Mouse (Mus musculus) fibroblast of lung, adult 2 months (primary cell): Measurements from ENCODE around the gene Tmem164.

Source experiments
- DNase-seq: peaks from one replicate; pipeline ENCODE4 v3.0.0-alpha.2; 2011; ENCODE audit warnings: low read depth

Gene Tmem164

GRCm38 (mm10) chrX:142828184-142828908 is 147.1 kb downstream of the Tmem164 start:
- DNase-seq = no peak

- DNase-seq = no peak
Measured at GRCm38 (mm10) chrX:142829267-142829666, 148.1 kb downstream of the Tmem164 start.

- DNase-seq = no peak
Measured at GRCm38 (mm10) chrX:142829866-142830470, 148.8 kb downstream of the Tmem164 start.

- no peak for DNase-seq
Measured at GRCm38 (mm10) chrX:142830572-142830971, 149.4 kb downstream of the Tmem164 start.

GRCm38 (mm10) chrX:142832221-142832620 is 151.0 kb downstream of the Tmem164 start:
- DNase-seq = no peak

- no peak for DNase-seq
Measured at GRCm38 (mm10) chrX:142833164-142833796, 152.1 kb downstream of the Tmem164 start.

GRCm38 (mm10) chrX:142834807-142835206 is 153.6 kb downstream of the Tmem164 start:
- no peak for DNase-seq

GRCm38 (mm10) chrX:142836399-142836798 is 155.2 kb downstream of the Tmem164 start:
- no peak for DNase-seq

GRCm38 (mm10) chrX:142837316-142837715 is 156.1 kb downstream of the Tmem164 start:
- DNase-seq = no peak

- DNase-seq = no peak
Measured at GRCm38 (mm10) chrX:142838841-142839240, 157.6 kb downstream of the Tmem164 start.

GRCm38 (mm10) chrX:142839411-142839810 is 158.2 kb downstream of the Tmem164 start:
- DNase-seq = no peak

- DNase-seq = no peak
Measured at GRCm38 (mm10) chrX:142841916-142842315, 160.7 kb downstream of the Tmem164 start.

GRCm38 (mm10) chrX:142846266-142846665 is 165.1 kb downstream of the Tmem164 start:
- DNase-seq = no peak

GRCm38 (mm10) chrX:142848032-142848431 is 166.8 kb downstream of the Tmem164 start:
- no peak for DNase-seq

GRCm38 (mm10) chrX:142869844-142870243 is 188.6 kb downstream of the Tmem164 start:
- DNase-seq = no peak

GRCm38 (mm10) chrX:142882255-142882654 is 201.0 kb downstream of the Tmem164 start:
- no peak for DNase-seq

- no peak for DNase-seq
Measured at GRCm38 (mm10) chrX:142883593-142883992, 202.4 kb downstream of the Tmem164 start.

- no peak for DNase-seq
Measured at GRCm38 (mm10) chrX:142885962-142886361, 204.8 kb downstream of the Tmem164 start.
